Mouse (Mus musculus) B cell, adult 67 days (primary cell): ENCODE data around the gene Ceacam14. TPM values are rescaled to one million over a fixed set of nuclear protein-coding genes. Genes with fewer than 3 reads are reported as not detected.

Experiments
- total RNA-seq, 2 experiments: library from RNA; stranded (reverse); gene quantifications; 4 replicates each; pipeline ENCODE4 v1.2.4; 2023

Ceacam14 gene
- total RNA-seq, result not detected

DNA sequence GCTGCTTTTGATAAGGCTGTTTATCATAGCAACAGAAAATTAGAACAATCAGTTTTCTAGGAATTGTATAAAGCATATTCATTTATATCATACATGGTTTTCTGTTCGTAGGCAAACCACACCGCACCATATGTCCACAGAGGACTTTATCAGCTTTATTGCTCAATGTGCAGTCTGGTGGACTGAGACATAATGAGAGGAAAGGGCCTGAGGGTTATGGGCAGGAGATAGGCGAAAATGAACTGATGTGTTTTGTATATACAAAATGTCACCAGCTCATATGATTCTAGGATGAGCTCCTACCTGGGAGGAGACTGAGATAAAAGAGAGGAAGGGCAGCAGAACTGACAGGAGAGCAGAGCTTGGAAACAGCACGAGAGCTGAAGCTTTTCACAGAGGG is at the start of gene Ceacam14:
Gene Ceacam14, plus strand, starts transcription at position 301 of the 400 bp plus-strand sequence.

Other genes with a start within 250 kb of the Ceacam14 start
- gene Ceacam5, start 99.4 kb upstream of the Ceacam14 start, total RNA-seq, result not detected
- not detected for gene Gm5155, start 59.1 kb downstream of the Ceacam14 start, total RNA-seq
- not detected for gene Ceacam11, start 159.5 kb downstream of the Ceacam14 start, total RNA-seq
- not detected for gene Ceacam13, start 197.3 kb downstream of the Ceacam14 start, total RNA-seq